Mouse (Mus musculus): Measurements from ENCODE around the gene Sult6b2. TPM values are rescaled to one million over a fixed set of nuclear protein-coding genes. Genes with fewer than 3 reads are reported as not detected.

The Sult6b2 gene
- polyA plus RNA-seq, 1 experiment = 0.09 TPM

- H3K27ac ChIP-seq (ENCODE audit: control insufficient read depth, insufficient read depth, low read depth, low read length) = no peak overlapping the region
- TF ChIP-seq POLR2A (IDR thresholded peaks at IDR 0.05; ENCODE audit: control insufficient read depth, low read depth, low read length) (no peak), CTCF (IDR thresholded peaks at IDR 0.05; ENCODE audit: control insufficient read depth, insufficient read depth, insufficient replicate concordance, low read depth, low read length) (no peak)
- H3K4me1 ChIP-seq (ENCODE audit: control insufficient read depth, insufficient read depth, low read length) = no peaks in the 10 kb centered on the region
- no peaks in the 10 kb centered on the region for H3K27me3 ChIP-seq (ENCODE audit: control insufficient read depth, insufficient read depth, low read length)
- H3K36me3 ChIP-seq (ENCODE audit: control insufficient read depth, insufficient read depth, low read length) = no peaks in the 10 kb centered on the region
- no peak overlapping the region for H3K4me3 ChIP-seq (ENCODE audit: control insufficient read depth, low read depth, low read length)
Measured at GRCm38 (mm10) chr6:142844061-142844460, 39.8 kb upstream of the Sult6b2 start.

- Histone ChIP-seq H3K27ac (ENCODE audit: control insufficient read depth, insufficient read depth, low read depth, low read length) (no peak overlapping the region), H3K4me1 (ENCODE audit: control insufficient read depth, insufficient read depth, low read length) (peaks cover 3% of the 10 kb centered on the region; the same call in 1 of the 2 replicates), H3K36me3 (ENCODE audit: control insufficient read depth, insufficient read depth, low read length) (no peaks in the 10 kb centered on the region), H3K27me3 (ENCODE audit: control insufficient read depth, insufficient read depth, low read length) (no peaks in the 10 kb centered on the region), H3K4me3 (ENCODE audit: control insufficient read depth, low read depth, low read length) (no peak overlapping the region)
- TF ChIP-seq POLR2A (IDR thresholded peaks at IDR 0.05; ENCODE audit: control insufficient read depth, low read depth, low read length) = no peak
- no peak for TF ChIP-seq CTCF (IDR thresholded peaks at IDR 0.05; ENCODE audit: control insufficient read depth, insufficient read depth, insufficient replicate concordance, low read depth, low read length)
Measured at GRCm38 (mm10) chr6:142838501-142838900, 34.2 kb upstream of the Sult6b2 start.

DNA sequence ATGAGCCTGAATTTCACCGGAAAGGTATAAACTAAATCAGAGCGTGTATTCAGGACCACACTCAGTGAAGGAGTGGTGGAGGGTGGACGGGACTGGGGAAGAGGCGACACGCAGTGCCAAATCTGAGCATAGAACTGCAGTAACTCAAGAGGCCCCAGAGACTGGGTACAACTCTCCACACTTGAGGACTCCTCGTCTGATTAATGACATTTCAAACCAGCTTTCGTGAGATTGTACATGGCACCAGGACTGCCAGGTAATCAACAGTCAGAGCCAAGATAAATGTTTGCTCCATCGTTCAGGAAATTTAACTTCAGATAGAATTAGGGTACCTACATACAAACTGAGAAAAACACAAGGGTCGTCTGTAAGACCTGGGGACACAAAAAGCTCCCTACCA lies 33.0 kb upstream of the Sult6b2 start:
- Histone ChIP-seq H3K4me3 (ENCODE audit: control insufficient read depth, low read depth, low read length) (no peak overlapping the region), H3K27me3 (ENCODE audit: control insufficient read depth, insufficient read depth, low read length) (no peaks in the 10 kb centered on the region), H3K36me3 (ENCODE audit: control insufficient read depth, insufficient read depth, low read length) (no peaks in the 10 kb centered on the region), H3K4me1 (ENCODE audit: control insufficient read depth, insufficient read depth, low read length) (peaks cover 3% of the 10 kb centered on the region; the same call in 1 of the 2 replicates), H3K27ac (ENCODE audit: control insufficient read depth, insufficient read depth, low read depth, low read length) (no peak overlapping the region)
- no peak for TF ChIP-seq POLR2A (IDR thresholded peaks at IDR 0.05; ENCODE audit: control insufficient read depth, low read depth, low read length)
- TF ChIP-seq CTCF (IDR thresholded peaks at IDR 0.05; ENCODE audit: control insufficient read depth, insufficient read depth, insufficient replicate concordance, low read depth, low read length) = no peak

- TF ChIP-seq CTCF (IDR thresholded peaks at IDR 0.05; ENCODE audit: control insufficient read depth, insufficient read depth, insufficient replicate concordance, low read depth, low read length) (no peak), POLR2A (IDR thresholded peaks at IDR 0.05; ENCODE audit: control insufficient read depth, low read depth, low read length) (no peak)
- H3K4me1 ChIP-seq (ENCODE audit: control insufficient read depth, insufficient read depth, low read length) = peaks cover 3% of the 10 kb centered on the region; the same call in 1 of the 2 replicates
- no peaks in the 10 kb centered on the region for H3K36me3 ChIP-seq (ENCODE audit: control insufficient read depth, insufficient read depth, low read length)
- H3K27me3 ChIP-seq (ENCODE audit: control insufficient read depth, insufficient read depth, low read length) = no peaks in the 10 kb centered on the region
- H3K27ac ChIP-seq (ENCODE audit: control insufficient read depth, insufficient read depth, low read depth, low read length) = no peak overlapping the region
- no peak overlapping the region for H3K4me3 ChIP-seq (ENCODE audit: control insufficient read depth, low read depth, low read length)
Measured at GRCm38 (mm10) chr6:142835726-142836125, 31.4 kb upstream of the Sult6b2 start.

DNA sequence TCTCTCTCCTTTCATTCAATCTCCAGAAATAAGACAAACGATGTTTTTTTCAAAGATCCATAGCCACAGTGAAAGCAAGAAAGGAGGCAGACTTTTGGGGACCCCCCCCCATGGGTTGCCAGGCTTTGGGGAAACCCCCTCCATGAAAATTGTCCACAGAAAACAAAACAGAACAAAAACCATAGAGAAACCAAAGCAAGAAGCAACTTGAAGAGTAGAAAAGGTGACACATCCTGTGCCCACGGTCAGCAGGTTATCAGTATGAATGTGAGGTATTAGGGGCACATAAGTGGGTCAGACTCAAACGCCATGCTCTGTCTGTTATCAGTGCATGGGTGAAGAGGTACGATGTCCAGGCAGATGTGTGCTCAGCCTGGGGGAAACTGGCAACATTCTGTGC lies 30.6 kb upstream of the Sult6b2 start:
- Histone ChIP-seq H3K27me3 (ENCODE audit: control insufficient read depth, insufficient read depth, low read length) (no peaks in the 10 kb centered on the region), H3K27ac (ENCODE audit: control insufficient read depth, insufficient read depth, low read depth, low read length) (no peak overlapping the region), H3K4me3 (ENCODE audit: control insufficient read depth, low read depth, low read length) (no peak overlapping the region), H3K4me1 (ENCODE audit: control insufficient read depth, insufficient read depth, low read length) (peaks cover 3% of the 10 kb centered on the region; the same call in 1 of the 2 replicates), H3K36me3 (ENCODE audit: control insufficient read depth, insufficient read depth, low read length) (no peaks in the 10 kb centered on the region)
- TF ChIP-seq POLR2A (IDR thresholded peaks at IDR 0.05; ENCODE audit: control insufficient read depth, low read depth, low read length) = no peak
- no peak for TF ChIP-seq CTCF (IDR thresholded peaks at IDR 0.05; ENCODE audit: control insufficient read depth, insufficient read depth, insufficient replicate concordance, low read depth, low read length)

DNA sequence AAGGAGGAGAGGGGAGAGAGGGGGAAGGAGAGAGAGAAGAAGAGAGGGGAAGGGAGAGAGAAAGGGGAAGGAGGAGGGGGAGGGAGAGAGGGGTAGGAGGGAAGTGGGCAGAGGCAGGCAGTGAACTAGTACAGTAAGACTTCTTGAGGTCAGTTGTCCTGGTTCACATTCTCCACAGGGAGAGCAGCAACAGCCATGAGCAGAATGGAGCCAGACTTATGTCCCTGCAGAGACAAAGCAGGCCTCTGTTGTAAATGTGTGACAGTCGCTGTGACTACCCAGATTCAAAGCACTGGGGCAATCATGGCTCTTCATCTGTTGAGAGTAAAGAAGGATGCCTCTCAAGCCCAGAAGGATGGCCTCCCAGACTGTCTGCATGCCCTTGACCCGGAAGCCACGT lies 27.4 kb upstream of the Sult6b2 start:
- Histone ChIP-seq H3K27ac (ENCODE audit: control insufficient read depth, insufficient read depth, low read depth, low read length) (no peak overlapping the region), H3K4me3 (ENCODE audit: control insufficient read depth, low read depth, low read length) (no peak overlapping the region)
- no peak for TF ChIP-seq POLR2A (IDR thresholded peaks at IDR 0.05; ENCODE audit: control insufficient read depth, low read depth, low read length)
- TF ChIP-seq CTCF (IDR thresholded peaks at IDR 0.05; ENCODE audit: control insufficient read depth, insufficient read depth, insufficient replicate concordance, low read depth, low read length) = no peak

DNA sequence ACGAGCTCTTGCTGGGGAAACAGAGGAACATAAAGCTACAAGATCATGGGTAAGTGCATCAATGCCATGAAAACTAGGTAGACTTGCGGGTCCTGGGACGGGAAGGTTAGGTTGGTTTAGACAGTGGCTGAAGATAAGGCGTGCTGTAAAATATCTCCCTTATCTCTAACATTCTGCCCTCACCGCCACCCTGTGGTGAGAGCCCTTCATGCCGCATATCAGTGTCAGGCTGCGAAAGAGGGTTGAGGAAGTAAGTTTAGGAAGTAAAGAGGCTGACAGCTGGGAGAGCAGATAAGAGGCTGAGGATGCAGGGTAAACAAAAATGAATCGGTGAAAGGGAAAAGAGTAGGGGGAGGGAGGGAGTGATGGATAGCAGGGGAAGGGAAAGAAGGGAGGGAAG lies 26.9 kb upstream of the Sult6b2 start:
- no peaks in the 10 kb centered on the region for H3K27me3 ChIP-seq (ENCODE audit: control insufficient read depth, insufficient read depth, low read length)
- peaks cover 3% of the 10 kb centered on the region; the same call in 1 of the 2 replicates for H3K4me1 ChIP-seq (ENCODE audit: control insufficient read depth, insufficient read depth, low read length)

More for the DNA sequence above, 27.4 kb upstream of the Sult6b2 start:
- H3K27me3 ChIP-seq (ENCODE audit: control insufficient read depth, insufficient read depth, low read length) = no peaks in the 10 kb centered on the region
- H3K4me1 ChIP-seq (ENCODE audit: control insufficient read depth, insufficient read depth, low read length) = peaks cover 3% of the 10 kb centered on the region; the same call in 1 of the 2 replicates
- no peaks in the 10 kb centered on the region for H3K36me3 ChIP-seq (ENCODE audit: control insufficient read depth, insufficient read depth, low read length)

DNA sequence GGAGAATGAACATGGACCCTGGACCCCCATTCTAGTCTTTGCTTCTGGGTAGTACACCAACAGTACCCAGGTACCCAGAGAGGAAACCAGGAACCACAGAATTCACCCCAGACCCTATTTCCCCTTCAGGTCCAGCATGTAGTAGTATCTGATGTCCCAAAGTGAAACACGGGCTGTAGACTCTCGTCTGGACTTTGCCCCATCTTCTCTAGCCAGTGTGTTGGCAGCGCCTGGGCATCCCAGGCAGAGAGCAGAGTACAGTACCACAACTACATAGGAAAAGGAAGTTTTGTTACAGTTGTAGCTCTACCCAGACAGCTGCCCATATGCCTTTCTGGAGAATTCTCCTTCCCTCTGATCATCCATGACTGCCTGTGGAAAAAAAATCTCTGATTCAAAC lies 25.9 kb upstream of the Sult6b2 start:
- H3K4me3 ChIP-seq (ENCODE audit: control insufficient read depth, low read depth, low read length) = no peak overlapping the region
- H3K27me3 ChIP-seq (ENCODE audit: control insufficient read depth, insufficient read depth, low read length) = no peaks in the 10 kb centered on the region
- H3K36me3 ChIP-seq (ENCODE audit: control insufficient read depth, insufficient read depth, low read length) = no peaks in the 10 kb centered on the region
- H3K4me1 ChIP-seq (ENCODE audit: control insufficient read depth, insufficient read depth, low read length) = no peaks in the 10 kb centered on the region
- TF ChIP-seq CTCF (IDR thresholded peaks at IDR 0.05; ENCODE audit: control insufficient read depth, insufficient read depth, insufficient replicate concordance, low read depth, low read length) (no peak), POLR2A (IDR thresholded peaks at IDR 0.05; ENCODE audit: control insufficient read depth, low read depth, low read length) (no peak)
- no peak overlapping the region for H3K27ac ChIP-seq (ENCODE audit: control insufficient read depth, insufficient read depth, low read depth, low read length)

More for the DNA sequence above, 26.9 kb upstream of the Sult6b2 start:
- Histone ChIP-seq H3K4me3 (ENCODE audit: control insufficient read depth, low read depth, low read length) (no peak overlapping the region), H3K36me3 (ENCODE audit: control insufficient read depth, insufficient read depth, low read length) (no peaks in the 10 kb centered on the region), H3K27ac (ENCODE audit: control insufficient read depth, insufficient read depth, low read depth, low read length) (no peak overlapping the region)
- no peak for TF ChIP-seq POLR2A (IDR thresholded peaks at IDR 0.05; ENCODE audit: control insufficient read depth, low read depth, low read length)
- TF ChIP-seq CTCF (IDR thresholded peaks at IDR 0.05; ENCODE audit: control insufficient read depth, insufficient read depth, insufficient replicate concordance, low read depth, low read length) = no peak
